Mouse (Mus musculus) cerebellum, adult 9-10 months (tissue): ENCODE results near the gene Fgd5.
"Not testable (repeated sequence)": the region's sequence is repeated elsewhere in the genome, so short reads cannot be mapped to it uniquely, and the experiment has no call there.

Experiments used
- DNase-seq: peaks from one replicate; pipeline ENCODE4 v3.0.0; 2022

The Fgd5 gene

GRCm38 (mm10) chr6:91978371-91979300 lies at the start of gene Fgd5:
TSS of gene Fgd5 (plus strand) at chr6:91978878.
- no peak for DNase-seq

GRCm38 (mm10) chr6:91931231-91931630 lies 47.4 kb upstream of the Fgd5 start:
- no peak for DNase-seq

- no peak for DNase-seq
These were observed 40.2 kb upstream of the Fgd5 start for GRCm38 (mm10) chr6:91938491-91938890.

GRCm38 (mm10) chr6:91948426-91948825 lies 30.3 kb upstream of the Fgd5 start:
- DNase-seq, result no peak

- not testable (repeated sequence) for DNase-seq
These were observed 20.7 kb upstream of the Fgd5 start for GRCm38 (mm10) chr6:91958015-91958414.

GRCm38 (mm10) chr6:91960028-91960811 lies 18.5 kb upstream of the Fgd5 start:
- no peak for DNase-seq

GRCm38 (mm10) chr6:91963429-91963828 lies 15.2 kb upstream of the Fgd5 start:
- no peak for DNase-seq

- no peak for DNase-seq
These were observed 13.6 kb upstream of the Fgd5 start for GRCm38 (mm10) chr6:91965060-91965459.

GRCm38 (mm10) chr6:91966006-91966405 lies 12.7 kb upstream of the Fgd5 start:
- no peak for DNase-seq

GRCm38 (mm10) chr6:91972201-91972646 lies 6.5 kb upstream of the Fgd5 start:
- DNase-seq, result no peak

GRCm38 (mm10) chr6:91973972-91974371 lies 4.7 kb upstream of the Fgd5 start:
- no peak for DNase-seq

GRCm38 (mm10) chr6:91979301-91979996 lies 771 bp downstream of the Fgd5 start:
- DNase-seq, result no peak

GRCm38 (mm10) chr6:91980011-91980410 lies 1.3 kb downstream of the Fgd5 start:
- no peak for DNase-seq

GRCm38 (mm10) chr6:91990101-91990500 lies 11.4 kb downstream of the Fgd5 start:
- DNase-seq, result peak; percentile 44

- no peak for DNase-seq
These were observed 14.1 kb downstream of the Fgd5 start for GRCm38 (mm10) chr6:91992823-91993222.

- no peak for DNase-seq
These were observed 15.3 kb downstream of the Fgd5 start for GRCm38 (mm10) chr6:91993795-91994505.

- no peak for DNase-seq
These were observed 17.4 kb downstream of the Fgd5 start for GRCm38 (mm10) chr6:91996072-91996471.

GRCm38 (mm10) chr6:92002558-92003285 lies 24.0 kb downstream of the Fgd5 start:
- no peak for DNase-seq

- DNase-seq, result no peak
These were observed 25.0 kb downstream of the Fgd5 start for GRCm38 (mm10) chr6:92003646-92004045.

- no peak for DNase-seq
These were observed 25.6 kb downstream of the Fgd5 start for GRCm38 (mm10) chr6:92004137-92004805.

- no peak for DNase-seq
These were observed 26.1 kb downstream of the Fgd5 start for GRCm38 (mm10) chr6:92004806-92005205.
